Mouse (Mus musculus): Measurements from ENCODE around the gene Olfr733.

Gene Olfr733

GRCm38 (mm10) chr14:50301422-50301821 lies at the start of gene Olfr733:
Olfr733 (minus strand) TSS chr14:50301522.
- no peak for DNase-seq (ENCODE audit: low spot score in 2 of 2)

- DNase-seq (ENCODE audit: low spot score in 2 of 2) = no peak
These were observed 47.5 kb upstream of the Olfr733 start, which contains the start of gene Olfr735 for GRCm38 (mm10) chr14:50348796-50349195. Olfr735 (minus strand) TSS chr14:50348872.

DNA sequence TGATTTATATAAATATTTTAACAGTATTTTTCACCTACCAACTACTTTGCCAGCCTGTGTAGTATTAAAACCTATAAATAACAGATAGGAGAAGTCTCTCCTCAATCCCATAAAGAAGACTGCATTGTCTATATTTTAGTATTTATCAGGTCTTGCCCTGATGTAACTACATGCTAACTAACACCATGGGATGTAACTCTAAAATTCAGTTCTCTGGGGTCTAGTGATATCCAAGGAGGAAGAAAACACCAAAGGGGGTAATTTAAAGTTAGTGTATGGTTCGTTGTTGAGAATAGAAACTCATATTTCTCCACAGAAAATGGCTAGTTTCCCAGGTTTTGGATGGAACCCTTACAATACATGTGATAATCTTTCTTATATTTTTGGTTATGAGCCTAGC lies 25.3 kb upstream of the Olfr733 start, which contains the start of gene Olfr734:
Olfr734 (minus strand) TSS at position 101 of the 400 bp plus-strand sequence.
- no peak for DNase-seq (ENCODE audit: low spot score in 2 of 2)

GRCm38 (mm10) chr14:50284106-50284505 lies 17.2 kb downstream of the Olfr733 start, which contains the start of gene Olfr732:
Olfr732 (minus strand) TSS chr14:50284206.
- DNase-seq (ENCODE audit: low spot score in 2 of 2) = no peak
